9 mouse cellular contexts compared by ENCODE assay signal in genomic region chrX:150547239-150547638, GRCm38 (mm10). TPM values are rescaled to one million over a fixed set of nuclear protein-coding genes. Genes with fewer than 3 reads are reported as not detected.
DNase-seq lines count a peak whose midpoint lies in the region; ATAC-seq and TF ChIP-seq lines count a peak whose summit lies in the region.
"Had no signal": no experiment of that assay in that cellular context is flagged by ENCODE, and none has a peak within 500 bp of the region (broad histone marks: within the 10 kb centered on the region; RNA-seq: fewer than 3 reads in every experiment).

Gene Alas2, plus strand, starts transcription at chrX:150547375.

- no peak for TF ChIP-seq CTCF in kidney, adult 2 months (conservative IDR thresholded peaks at IDR 0.05; ENCODE audit: insufficient read depth, insufficient read length, low read depth, low read length)

- no peaks in the 10 kb centered on the region for H3K27me3 ChIP-seq in kidney, adult 2 months (replicated peaks; ENCODE audit: control insufficient read depth, insufficient read depth, low read length)
- H3K27me3 ChIP-seq in heart, embryonic 14.5 days (ENCODE audit: control insufficient read depth, insufficient read depth, low read length), result no peaks in the 10 kb centered on the region
- H3K27me3 ChIP-seq in liver, embryonic 13.5 days, result no peaks in the 10 kb centered on the region

- no peak within 1 kb of the TSS for H3K4me2 ChIP-seq in heart, embryonic 14.5 days (ENCODE audit: low read length)
- peak within 1 kb of the TSS; percentile 62 for H3K4me2 ChIP-seq in liver, embryonic 13.5 days

- 73% methylated on average over 5 of the region's 5 CpGs for WGBS in kidney, adult 2 months
- WGBS in heart, embryonic 14.5 days, result 27% methylated on average over 5 of the region's 5 CpGs
- 23% methylated on average over 5 of the region's 5 CpGs for WGBS in liver, embryonic 13.5 days (ENCODE audit: insufficient replicate concordance)

- no peak within 1 kb of the TSS for H3K4me3 ChIP-seq in kidney, adult 2 months (ENCODE audit: insufficient read depth, low read depth, low read length)
- H3K4me3 ChIP-seq in heart, embryonic 14.5 days (ENCODE audit: control insufficient read depth in 1 of 2, insufficient read depth in 1 of 2, low read depth in 1 of 2, low read length in 2 of 2), result no peak within 1 kb of the TSS
- H3K4me3 ChIP-seq in liver, embryonic 13.5 days (replicated peaks), result peak within 1 kb of the TSS; percentile 67

- TF ChIP-seq POLR2A in kidney, adult 2 months (IDR thresholded peaks at IDR 0.05; ENCODE audit: low read depth, low read length), result no peak

- DNase-seq in kidney, adult 2 months, result no peak
- no peak for DNase-seq in kidney, adult 11 months
- DNase-seq in adrenal gland, postnatal 25 days, result no peak
- DNase-seq in liver, embryonic 13.5 days, result peak; percentile 27
- DNase-seq in left cerebral cortex, postnatal 10 days (ENCODE audit: extremely low spot score in 1 of 2, low spot score in 2 of 2), result no peak
- DNase-seq: right cerebral cortex, postnatal 4 days had no signal

- 0 out of 2 replicates have a peak, but pooled peaks cover 1% of the 10 kb centered on the region for H3K9me3 ChIP-seq in heart, embryonic 14.5 days (ENCODE audit: control insufficient read depth, low read length)
- H3K9me3 ChIP-seq in liver, embryonic 13.5 days (replicated peaks), result no peaks in the 10 kb centered on the region

- intact Hi-C loops in left cerebral cortex, postnatal 10 days (cut with DNase I), result no loop called here

- no peak for ATAC-seq in heart, embryonic 14.5 days (ENCODE audit: insufficient number of reproducible peaks, insufficient read depth, low FRiP score, low read depth)
- ATAC-seq in liver, embryonic 13.5 days (ENCODE audit: low read depth), result peak; percentile 68
- no peak for ATAC-seq in inflammation-experienced regulatory T-cells, adult 6 months
- no peak for ATAC-seq in activated CD4-positive, CD25-positive, alpha-beta regulatory T cell, adult 4 months

- no peaks in the 10 kb centered on the region for H3K4me1 ChIP-seq in kidney, adult 2 months (ENCODE audit: control insufficient read depth, insufficient read depth, low read length)
- H3K4me1 ChIP-seq in heart, embryonic 14.5 days (ENCODE audit: control insufficient read depth in 2 of 2, insufficient read depth in 2 of 2, low read length in 2 of 2), result no peaks in the 10 kb centered on the region
- H3K4me1 ChIP-seq in liver, embryonic 13.5 days (replicated peaks), result peaks cover 26% of the 10 kb centered on the region

- H3K27ac ChIP-seq in kidney, adult 2 months (ENCODE audit: insufficient read depth, low read depth, low read length), result no peak within 1 kb of the TSS
- H3K27ac ChIP-seq in heart, embryonic 14.5 days (replicated peaks in 1 of 2; ENCODE audit: control insufficient read depth in 1 of 2, insufficient read depth in 1 of 2, low read depth in 2 of 2, low read length in 2 of 2), result no peak within 1 kb of the TSS
- peak within 1 kb of the TSS; percentile 96 for H3K27ac ChIP-seq in liver, embryonic 13.5 days

- H3K36me3 ChIP-seq in kidney, adult 2 months (ENCODE audit: control insufficient read depth, insufficient read depth, low read length), result no peaks in the 10 kb centered on the region
- 0 out of 2 replicates have a peak, but pooled peaks cover 8% of the 10 kb centered on the region for H3K36me3 ChIP-seq in heart, embryonic 14.5 days (ENCODE audit: control insufficient read depth, insufficient read depth, low read length)
- peaks cover 15% of the 10 kb centered on the region for H3K36me3 ChIP-seq in liver, embryonic 13.5 days

- H3K9ac ChIP-seq in heart, embryonic 14.5 days (ENCODE audit: low read length), result no peak within 1 kb of the TSS
- peak within 1 kb of the TSS; percentile 86 for H3K9ac ChIP-seq in liver, embryonic 13.5 days

RNA-seq across cellular contexts. Expression of gene Alas2, which starts in this region (rescaled TPM):
- 20.2 and 24.9 TPM in 2 replicates for polyA plus RNA-seq in kidney, adult 2 months (2012; rRNA removed)
- total RNA-seq in adrenal gland, postnatal 25 days (2021), result 31.0 and 35.7 TPM in 2 replicates
- polyA plus RNA-seq in heart, embryonic 14.5 days (2014; fragmentation: Nextera tagmentation; extraction: Ambion mirVana), result 82.3 and 159 TPM in 2 replicates
- polyA plus RNA-seq in liver, embryonic 13.5 days (2015; fragmentation: Nextera tagmentation; extraction: Ambion mirVana), result 981 and 999 TPM in 2 replicates
- polyA plus RNA-seq in inflammation-experienced regulatory T-cells, adult 6 months (2017; shearing (Covaris generic)), result 1 to 10 TPM in 2 of 3 experiments, under 1 TPM in 1; 0.93 to 4.9 (median 4.8) TPM
- total RNA-seq in left cerebral cortex, postnatal 10 days (2021), result 10 to 100 TPM in 1 of 2 experiments, 1 to 10 TPM in 1; 7.6 to 13.8 TPM
- polyA plus RNA-seq in activated CD4-positive, CD25-positive, alpha-beta regulatory T cell, adult 4 months (2017; shearing (Covaris generic)), result 1 to 10 TPM in 1 of 2 experiments, under 1 TPM in 1; 0.70 to 7.4 TPM
